Mouse (Mus musculus) adrenal gland, adult (tissue): ENCODE data around the gene Eid3.

Source experiments
- DNase-seq, 2 experiments: peaks; one replicate each; pipeline ENCODE4 v3.0.0; 2022 to 2023; ENCODE audit warnings: low spot score in 1 of 2; ENCODE audit not compliant: inconsistent age in 2 of 2

Gene Eid3

GRCm38 (mm10) chr10:82866356-82866755 is at the start of gene Eid3:
Eid3 (plus strand) TSS chr10:82866626.
- peak in 1 of 2 experiments; percentile 19 for DNase-seq

GRCm38 (mm10) chr10:82817514-82817913 is 48.9 kb upstream of the Eid3 start:
- no peak for DNase-seq

- no peak for DNase-seq
Measured at GRCm38 (mm10) chr10:82817936-82818335, 48.5 kb upstream of the Eid3 start.

- no peak for DNase-seq
Measured at GRCm38 (mm10) chr10:82818661-82819060, 47.8 kb upstream of the Eid3 start.

GRCm38 (mm10) chr10:82823108-82823778 is 43.2 kb upstream of the Eid3 start:
- no peak for DNase-seq

GRCm38 (mm10) chr10:82823779-82824177 is 42.6 kb upstream of the Eid3 start:
- DNase-seq, result no peak

- peak; percentile 32 to 67 for DNase-seq
Measured at GRCm38 (mm10) chr10:82824541-82824940, 41.9 kb upstream of the Eid3 start.

- DNase-seq, result no peak
Measured at GRCm38 (mm10) chr10:82826516-82826915, 39.9 kb upstream of the Eid3 start.

- no peak for DNase-seq
Measured at GRCm38 (mm10) chr10:82833926-82834325, 32.5 kb upstream of the Eid3 start, which contains the start of gene Txnrd1. Txnrd1 (plus strand) TSS chr10:82833951.

GRCm38 (mm10) chr10:82835898-82836297 is 30.5 kb upstream of the Eid3 start:
- DNase-seq, result no peak

GRCm38 (mm10) chr10:82838390-82838789 is 28.0 kb upstream of the Eid3 start:
- no peak for DNase-seq

GRCm38 (mm10) chr10:82844090-82844489 is 22.3 kb upstream of the Eid3 start:
- no peak for DNase-seq

GRCm38 (mm10) chr10:82844731-82845130 is 21.7 kb upstream of the Eid3 start:
- no peak for DNase-seq

- DNase-seq, result peak in 1 of 2 experiments; percentile 14
Measured at GRCm38 (mm10) chr10:82847821-82848459, 18.5 kb upstream of the Eid3 start.

GRCm38 (mm10) chr10:82849686-82850353 is 16.6 kb upstream of the Eid3 start:
- DNase-seq, result peak in 1 of 2 experiments; percentile 13

GRCm38 (mm10) chr10:82850354-82850752 is 16.1 kb upstream of the Eid3 start:
- DNase-seq, result no peak

- peak in 1 of 2 experiments; percentile 29 for DNase-seq
Measured at GRCm38 (mm10) chr10:82851751-82852150, 14.7 kb upstream of the Eid3 start.

GRCm38 (mm10) chr10:82858032-82858680 is 8.3 kb upstream of the Eid3 start:
- DNase-seq, result peak; percentile 28 to 43

- DNase-seq, result peak; percentile 96 to 98
Measured at GRCm38 (mm10) chr10:82858691-82859532, 7.5 kb upstream of the Eid3 start.

- DNase-seq, result peak; percentile 50 to 84
Measured at GRCm38 (mm10) chr10:82859533-82859915, 6.9 kb upstream of the Eid3 start.
